Mouse (Mus musculus) liver, embryonic 14.5 days (tissue): ENCODE data around the gene Abca4.

Experiments
- CTCF ChIP-seq: IDR thresholded peaks from 2 replicates; pipeline ENCODE4 v1.5.1; 2016; ENCODE audit warnings: antibody characterized with exemption, low read depth, control low read depth
- EP300 ChIP-seq: IDR thresholded peaks from 2 replicates; pipeline ENCODE4 v1.6.1; 2016; ENCODE audit warnings: antibody characterized with exemption, low read depth

- peak; percentile 48; the same call in 1 of the 2 replicates for TF ChIP-seq EP300
- no peak for TF ChIP-seq CTCF
These were observed 55.5 kb downstream of the Abca4 start for GRCm38 (mm10) chr3:122099713-122100112.
